Mouse (Mus musculus) frontal cortex, postnatal 10 days (tissue): Measurements from ENCODE around the gene Ulk4.
"Not testable (repeated sequence)": the region's sequence is repeated elsewhere in the genome, so short reads cannot be mapped to it uniquely, and the experiment has no call there.

Experiments
- DNase-seq, 2 experiments: peaks; one replicate each; pipeline ENCODE4 v3.0.0; 2022; ENCODE audit warnings: low spot score in 2 of 2, mixed read lengths in 1 of 2

The Ulk4 gene

DNA sequence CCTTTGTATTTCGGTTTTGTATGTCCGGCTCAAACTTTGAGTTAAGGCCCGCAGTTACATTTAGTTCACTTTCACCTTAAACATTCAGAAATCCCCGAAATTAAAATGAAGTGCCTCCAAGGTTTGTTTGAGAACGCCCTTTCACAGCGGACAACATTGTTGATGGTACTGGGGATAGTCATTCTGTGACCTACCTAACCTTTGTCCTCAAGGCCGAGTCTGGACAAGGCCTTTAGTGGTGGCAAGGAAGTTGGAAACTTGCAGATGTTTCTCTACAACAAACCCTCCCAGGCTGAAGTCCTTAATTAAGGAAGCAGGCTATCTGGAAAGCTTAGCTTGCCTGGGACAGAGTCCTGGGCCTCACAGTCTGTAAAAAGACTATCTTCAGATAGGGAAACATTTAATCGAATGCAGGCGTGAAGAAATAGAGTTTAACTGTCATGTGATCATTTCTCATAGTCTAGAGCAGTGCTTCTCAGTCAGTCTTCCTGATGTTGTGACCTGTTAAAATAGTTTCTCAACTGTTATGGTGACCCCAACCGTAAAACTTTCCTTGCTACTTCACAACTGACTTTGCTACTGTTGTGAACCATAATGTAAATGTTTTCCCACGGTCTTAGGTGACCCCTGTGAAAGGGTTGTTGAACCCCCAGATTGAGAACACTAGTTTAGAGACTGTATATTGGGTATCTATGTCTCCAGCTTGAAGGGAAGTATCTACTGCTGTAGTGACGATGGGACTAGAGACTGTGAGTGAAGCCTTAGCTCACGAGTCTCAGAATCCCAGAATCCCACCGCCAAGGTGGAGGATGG lies 342.0 kb downstream of the Ulk4 start:
- DNase-seq = no peak

DNA sequence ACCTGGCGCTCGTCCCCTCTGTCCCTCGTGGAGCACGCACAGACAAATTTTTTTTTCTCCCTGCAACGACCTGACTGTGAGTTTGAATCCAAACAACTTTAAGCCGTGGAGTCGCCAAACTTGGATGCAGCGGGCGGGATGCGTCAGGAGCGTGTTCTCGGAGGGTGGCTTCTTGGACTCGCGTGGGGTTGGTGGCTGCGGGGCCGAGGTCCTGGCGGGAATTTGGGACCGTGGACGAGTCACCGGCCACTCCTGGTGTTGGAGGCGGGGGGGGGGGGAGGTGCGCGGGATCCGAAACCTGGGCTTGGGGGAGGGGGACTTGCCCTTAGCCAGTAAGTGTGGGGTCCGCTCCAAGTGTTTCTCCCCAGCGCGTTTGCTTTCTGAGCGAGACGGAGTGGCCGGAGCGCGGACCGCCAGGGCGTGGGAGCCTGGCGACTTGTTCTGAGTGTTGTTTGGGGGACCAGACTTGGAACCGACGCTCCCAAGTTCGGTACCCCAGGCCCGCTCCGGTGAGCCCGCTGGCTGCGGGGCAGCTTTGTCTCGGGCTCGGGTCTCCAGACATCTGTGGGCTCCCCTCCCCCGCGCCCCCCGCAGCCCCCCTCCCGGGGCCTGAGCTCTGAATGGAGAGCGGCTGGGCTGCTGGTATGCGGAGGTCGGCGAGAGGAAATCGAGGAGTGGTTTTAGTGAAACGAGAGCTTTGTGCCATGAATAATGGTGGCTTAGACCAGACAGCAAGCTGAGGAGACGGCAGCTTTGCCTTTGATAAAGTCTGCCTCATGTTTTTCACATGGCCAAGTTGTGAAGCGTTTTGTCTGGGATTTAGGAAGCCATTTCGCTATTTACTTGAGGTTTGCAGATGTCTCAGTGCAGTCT lies 342.9 kb downstream of the Ulk4 start:
- peak; percentile 56 to 63 for DNase-seq

DNA sequence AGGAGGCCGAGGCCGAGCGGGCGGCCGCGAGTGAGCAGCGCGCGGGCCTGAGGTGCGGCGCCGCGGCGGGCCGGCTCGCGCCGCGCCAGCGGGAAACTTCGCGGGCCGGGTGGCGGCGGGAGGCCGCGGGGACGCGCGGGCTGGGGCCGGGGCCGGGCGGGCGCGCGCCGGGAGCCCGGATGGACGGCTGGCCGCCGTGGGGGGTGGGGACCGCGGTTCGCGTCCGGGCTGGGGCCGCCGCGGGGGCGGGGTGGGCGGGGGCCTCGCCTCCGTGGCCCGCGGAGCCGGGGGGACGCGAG lies 343.5 kb downstream of the Ulk4 start:
- no peak for DNase-seq

DNA sequence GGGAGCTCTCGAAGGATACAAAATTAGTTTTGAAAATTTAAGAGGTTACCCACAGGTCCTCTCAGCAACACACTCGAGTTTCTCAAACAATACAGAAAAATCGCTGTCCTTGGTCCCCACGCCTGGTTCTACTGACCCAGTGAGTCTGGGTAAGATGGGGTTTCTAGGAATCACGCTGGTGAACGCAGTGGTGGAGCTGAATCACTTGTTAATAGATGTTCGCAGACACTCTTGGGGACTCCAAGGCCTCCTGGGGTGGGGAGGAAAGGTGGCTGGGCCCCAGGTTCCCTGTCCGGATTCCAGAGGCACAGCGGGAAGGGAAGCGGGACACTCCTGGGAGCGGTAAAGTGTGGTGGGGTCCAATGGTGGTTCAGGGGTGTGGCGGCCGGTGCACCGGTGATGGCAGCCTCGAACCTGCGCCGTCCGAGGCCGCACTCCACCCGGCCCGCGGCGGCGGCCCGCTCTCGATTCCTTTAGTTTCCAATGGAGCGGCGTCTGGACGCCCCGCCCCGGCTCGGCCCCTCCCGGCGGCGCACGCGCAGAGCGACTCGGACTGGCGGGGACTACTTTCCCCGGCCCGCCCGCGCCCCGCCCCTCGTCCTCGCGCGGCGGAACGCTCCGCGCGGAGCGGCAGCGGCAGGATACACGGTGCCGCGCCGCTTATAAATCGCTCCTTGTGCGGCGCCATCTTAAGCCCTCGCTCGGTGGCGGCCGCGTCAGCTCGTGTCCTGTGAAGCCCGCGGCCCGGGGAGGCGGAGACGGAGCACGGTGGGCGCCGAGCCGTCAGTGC lies 344.0 kb downstream of the Ulk4 start:
- peak; percentile 92 to 97 for DNase-seq

DNA sequence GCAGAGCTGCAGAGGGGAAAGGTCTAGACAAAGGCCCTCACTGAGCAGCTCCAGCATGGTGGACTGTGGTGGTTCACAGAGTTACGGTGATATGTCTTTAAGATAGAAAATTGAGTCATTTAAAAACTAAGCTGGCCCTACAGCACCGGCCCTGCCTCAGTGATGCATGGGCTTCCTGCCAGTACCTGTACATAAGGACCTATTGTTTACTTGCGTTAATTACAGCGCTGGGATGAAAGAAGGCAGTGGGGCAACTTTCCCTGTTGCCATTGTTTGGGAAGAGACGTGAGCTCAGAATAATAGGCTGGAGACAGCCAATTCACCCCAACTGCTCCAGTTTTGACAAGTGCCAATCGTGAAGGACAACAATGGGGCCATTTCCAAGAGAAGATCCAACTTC lies 344.6 kb downstream of the Ulk4 start:
- DNase-seq = no peak

DNA sequence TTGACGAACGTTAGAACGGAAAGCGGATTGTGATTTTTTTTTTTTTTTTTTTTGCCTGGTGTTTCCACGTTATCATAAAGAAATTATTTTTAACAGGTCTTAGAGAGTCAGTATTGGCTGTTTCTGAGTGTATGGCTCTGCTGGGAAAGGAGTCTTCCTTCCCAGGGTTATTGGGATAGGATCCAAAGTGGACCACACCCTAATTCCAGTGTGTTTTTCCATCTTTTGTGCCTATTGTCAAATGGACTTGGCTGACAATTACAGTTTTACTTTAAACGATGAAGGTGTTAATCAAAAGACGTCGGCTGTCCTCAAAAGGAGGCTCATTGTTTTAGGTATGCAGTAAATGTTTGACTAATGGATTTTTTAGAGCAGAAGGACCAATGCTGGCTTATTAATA lies 346.2 kb downstream of the Ulk4 start:
- DNase-seq = no peak

DNA sequence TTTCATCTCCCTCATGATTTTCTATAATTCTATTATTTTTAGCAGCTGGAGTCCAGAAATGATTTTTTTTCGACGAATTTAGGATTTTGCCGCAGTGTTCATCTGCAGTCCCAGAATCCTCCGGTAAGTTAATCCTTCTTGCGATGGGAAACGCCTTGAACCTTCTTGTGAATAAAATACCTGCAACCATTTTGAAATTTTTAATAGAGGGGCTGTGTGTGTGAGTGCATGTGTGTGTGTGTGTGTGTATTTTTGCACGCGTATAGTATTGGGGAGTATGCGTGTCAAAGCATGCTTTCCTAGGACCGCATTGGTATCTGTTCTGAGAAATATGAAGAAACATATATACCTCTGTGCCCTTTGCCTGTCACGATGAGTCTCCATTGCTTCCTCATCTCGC lies 347.0 kb downstream of the Ulk4 start:
- DNase-seq = no peak

DNA sequence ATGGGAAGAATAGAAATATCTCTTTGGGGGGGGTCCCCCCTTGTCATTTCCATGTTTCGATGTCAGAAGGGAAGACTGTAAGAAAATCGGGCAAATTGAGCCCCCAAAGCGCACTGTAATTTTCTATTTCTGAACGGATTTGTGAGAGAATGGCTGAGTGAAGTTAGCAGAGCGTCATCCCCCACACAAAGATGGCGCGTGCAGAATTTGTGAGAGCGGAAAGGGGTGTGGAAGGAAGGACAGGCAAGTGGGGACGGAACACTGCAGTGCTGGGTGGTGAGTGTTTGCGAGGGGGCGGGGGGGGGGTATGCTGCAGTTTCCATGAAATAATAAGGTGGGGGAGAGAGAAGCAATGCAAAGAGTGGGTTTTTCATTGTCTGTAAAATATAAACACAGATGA lies 347.9 kb downstream of the Ulk4 start, which contains the start of gene Ctnnb1:
Gene Ctnnb1 (plus strand): TSS at position 136 of the 400 bp plus-strand sequence.
- no peak for DNase-seq

DNA sequence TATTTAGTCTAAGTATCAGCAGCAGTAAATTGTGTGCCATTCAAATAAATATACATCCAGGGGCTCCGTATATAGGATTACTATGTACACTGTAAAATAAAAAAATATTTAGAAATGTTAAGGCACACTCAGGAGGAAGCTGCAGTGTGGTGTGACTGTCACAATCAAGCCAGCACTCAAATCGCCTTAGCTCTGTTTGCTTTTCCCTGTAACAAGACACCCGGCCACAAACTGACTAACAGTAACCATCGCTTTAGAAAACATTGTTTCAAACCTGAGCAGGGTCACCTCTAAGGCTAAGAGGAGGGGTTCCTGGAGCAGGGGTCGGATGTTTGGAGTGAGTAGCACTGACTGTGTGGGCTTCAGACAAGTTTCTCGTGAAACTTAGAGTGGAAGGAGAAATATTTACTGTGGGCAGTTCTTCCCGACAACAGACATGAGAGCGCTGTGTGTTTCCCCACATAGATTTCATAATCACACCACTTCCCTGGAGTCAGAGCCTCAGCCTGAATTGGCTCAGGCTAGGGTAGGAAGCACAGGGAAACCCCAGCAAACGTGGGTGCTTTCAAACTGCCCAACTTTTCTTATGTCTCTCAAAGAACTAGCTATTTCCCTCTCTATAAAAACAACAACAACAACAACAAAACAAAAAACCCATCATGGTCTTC lies 349.9 kb downstream of the Ulk4 start:
- no peak for DNase-seq

DNA sequence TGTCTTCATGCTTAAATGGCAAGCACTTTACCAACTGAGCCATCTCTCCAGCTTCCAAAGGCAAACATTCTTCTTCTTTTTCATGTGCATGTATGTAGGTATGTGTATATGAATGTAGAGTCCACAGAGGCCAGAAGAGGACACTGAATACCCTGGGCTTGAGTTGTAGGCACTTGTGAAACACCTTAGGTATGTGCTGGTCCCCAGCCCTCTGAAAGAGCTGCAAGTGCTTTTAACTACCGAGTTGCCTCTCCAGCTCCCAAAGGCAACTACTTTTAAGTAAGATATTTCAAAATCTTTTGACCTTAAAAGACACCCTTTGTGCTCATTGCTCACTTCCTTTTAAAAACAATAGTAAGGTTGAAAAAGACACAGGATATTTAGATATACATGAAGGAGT lies 350.9 kb downstream of the Ulk4 start:
- DNase-seq = no peak

DNA sequence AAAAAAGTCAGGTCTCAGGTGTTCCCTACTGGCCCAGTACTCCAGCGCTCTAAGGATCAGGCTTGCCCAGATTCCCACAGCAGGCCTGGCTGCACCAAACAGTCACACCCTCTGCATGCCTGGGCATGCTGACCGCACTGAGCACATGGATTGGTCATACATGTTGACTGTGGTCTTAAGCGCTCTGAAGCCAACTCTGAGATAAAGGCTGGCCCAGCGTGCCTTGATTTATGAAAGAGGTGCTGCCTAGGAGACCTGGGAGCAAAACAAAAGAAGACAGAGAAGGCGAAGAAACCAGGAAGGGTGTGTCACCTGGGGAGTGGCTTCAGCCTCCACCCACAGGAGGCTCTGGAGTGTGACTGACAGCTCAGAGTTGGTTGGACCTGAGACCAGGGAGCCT lies 357.9 kb downstream of the Ulk4 start:
- DNase-seq = no peak

DNA sequence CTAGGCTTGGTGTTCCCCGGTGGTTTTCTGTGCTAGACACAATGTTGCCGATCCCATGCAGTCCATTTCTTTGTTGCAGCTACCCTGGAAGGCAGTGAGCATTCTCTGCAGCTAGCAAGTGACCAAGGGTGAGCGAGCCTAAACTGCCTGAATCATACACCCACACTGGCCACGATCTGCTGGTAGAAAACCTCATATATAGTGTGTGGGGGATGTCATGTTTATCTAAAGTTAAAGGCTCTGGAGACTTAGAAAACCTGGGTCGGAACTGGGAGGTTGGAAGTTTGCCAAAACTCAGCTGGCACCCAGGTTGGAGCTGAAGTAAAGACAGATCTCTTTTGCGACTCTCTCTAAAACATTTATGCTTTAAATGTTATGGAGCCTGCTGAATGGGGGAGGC lies 358.4 kb downstream of the Ulk4 start:
- DNase-seq = no peak

DNA sequence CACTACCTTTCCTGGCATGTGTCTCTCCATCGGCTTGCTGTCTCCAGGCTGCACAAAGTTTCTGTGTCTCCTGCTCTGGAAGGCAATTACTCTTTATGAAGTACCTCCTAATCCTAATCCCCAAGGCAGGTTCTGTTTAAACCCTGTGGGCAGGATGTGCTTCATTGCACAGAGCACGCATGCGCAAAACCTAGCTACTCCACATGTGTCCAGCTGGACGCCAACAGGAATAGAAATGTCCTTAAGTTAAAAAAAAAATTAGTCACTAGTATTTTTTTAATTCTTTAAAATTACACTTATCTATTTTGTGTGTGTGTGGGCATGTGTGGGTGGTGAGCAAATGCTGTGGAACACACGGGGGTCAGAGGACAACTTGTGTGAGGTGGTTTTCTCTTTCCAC lies 358.8 kb downstream of the Ulk4 start:
- DNase-seq = no peak

DNA sequence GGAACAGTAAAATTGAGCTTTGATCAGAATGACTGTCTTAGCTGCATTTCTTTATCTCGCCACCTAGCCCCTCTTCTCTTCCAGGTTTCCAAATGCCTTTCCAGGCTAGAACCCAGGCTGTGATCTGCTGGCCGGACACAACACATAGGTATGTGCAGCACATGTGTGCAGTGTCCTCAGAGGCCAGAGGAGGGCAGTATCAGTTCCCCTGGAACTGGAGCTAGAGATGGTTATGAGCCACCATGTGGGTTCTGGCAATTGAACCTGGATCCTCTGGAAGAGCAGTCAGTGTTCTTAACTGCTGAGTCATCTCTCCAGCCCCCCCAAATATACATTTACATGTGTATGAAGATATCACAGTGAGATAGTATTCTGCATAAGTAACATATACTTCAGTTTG lies 359.4 kb downstream of the Ulk4 start:
- DNase-seq = not testable (repeated sequence)

DNA sequence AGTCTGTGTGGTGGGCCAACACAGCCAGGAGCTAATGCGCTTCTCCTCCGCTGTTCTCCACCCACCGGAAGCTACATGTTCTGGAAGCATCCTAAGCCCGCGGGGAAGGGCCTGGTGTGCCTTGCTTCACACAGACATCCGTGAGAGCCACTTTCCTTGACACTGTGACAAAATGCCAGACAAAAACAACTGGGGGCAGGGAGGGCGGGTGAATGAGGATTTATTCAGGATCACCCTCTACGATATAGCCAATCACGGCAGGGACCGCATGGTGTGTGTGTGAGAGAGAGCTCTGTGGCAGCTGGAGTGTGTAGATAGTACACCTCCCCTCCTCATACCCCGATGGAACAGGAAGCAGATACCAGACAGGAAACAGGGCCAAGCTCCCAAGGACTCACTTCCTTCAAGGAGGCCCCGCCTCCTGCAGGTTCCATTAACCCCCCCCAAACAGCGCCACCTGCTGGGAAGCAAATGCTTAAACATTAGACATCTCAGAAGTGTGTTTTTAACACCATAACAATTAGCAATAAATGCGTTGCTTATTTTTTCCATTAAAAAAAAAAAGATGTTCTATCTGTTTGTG lies 362.0 kb downstream of the Ulk4 start:
- DNase-seq = no peak

DNA sequence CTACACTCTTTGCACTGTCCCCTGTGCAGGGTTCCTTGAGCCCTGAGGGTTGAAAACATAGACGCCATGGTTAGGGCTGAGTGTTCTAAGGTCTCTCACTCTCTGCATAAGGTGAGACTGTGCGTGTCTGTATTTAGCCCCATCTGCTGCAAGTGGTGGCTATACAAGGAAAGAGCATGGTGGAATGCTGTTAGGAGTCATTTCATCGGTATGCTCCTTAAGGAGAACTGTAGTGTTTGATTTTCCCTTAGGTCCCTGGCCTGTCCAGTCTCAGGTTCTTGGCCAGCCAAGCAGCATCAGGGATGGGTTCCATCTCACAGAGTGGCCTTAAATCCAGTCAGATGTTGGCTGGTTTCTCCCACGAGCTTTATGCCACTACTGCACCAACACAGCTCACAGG lies 362.6 kb downstream of the Ulk4 start:
- no peak for DNase-seq

DNA sequence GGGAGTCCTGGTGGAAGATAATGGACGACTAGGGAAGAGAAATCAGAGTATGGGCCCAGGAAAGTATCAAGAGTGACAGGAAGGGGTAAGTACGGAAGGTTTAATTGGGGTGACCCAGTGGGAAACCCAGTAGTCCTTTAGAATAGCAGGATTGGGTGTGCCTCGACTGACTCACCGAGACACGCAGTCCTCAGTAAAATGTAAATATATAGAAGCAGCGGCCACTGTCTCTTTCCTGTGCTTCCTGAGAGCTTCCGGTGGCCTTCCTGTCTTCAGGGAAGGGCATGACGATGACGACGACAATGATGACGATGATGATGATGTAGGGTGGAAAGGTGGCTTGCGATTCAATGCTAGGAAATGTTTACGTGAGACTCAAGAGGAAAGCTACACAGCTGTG lies 363.8 kb downstream of the Ulk4 start:
- no peak for DNase-seq

DNA sequence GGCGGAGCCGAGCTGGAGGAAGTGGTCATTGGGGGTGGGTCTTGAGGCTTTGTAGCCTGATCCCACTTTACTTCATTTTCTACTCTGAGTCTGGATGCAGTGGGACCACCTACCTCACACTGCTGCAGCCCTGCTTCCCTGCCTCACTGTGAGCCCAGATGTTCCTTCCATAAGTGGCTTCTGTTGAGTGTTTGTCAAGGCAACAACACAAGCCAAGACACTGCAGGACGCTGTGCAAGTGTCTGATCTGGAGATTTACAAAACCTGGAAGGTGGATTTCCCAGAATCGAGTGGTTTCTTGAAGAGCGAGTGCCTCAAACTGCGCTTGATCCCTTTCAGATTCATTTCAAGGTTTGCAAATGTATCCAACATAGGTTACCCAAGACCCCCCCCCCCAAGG lies 368.5 kb downstream of the Ulk4 start:
- DNase-seq = no peak
